Mouse (Mus musculus) forebrain, embryonic 16.5 days (tissue): Measurements from ENCODE around the gene Defb23. TPM values are rescaled to one million over a fixed set of nuclear protein-coding genes. Genes with fewer than 3 reads are reported as not detected.

Source experiments
- ATAC-seq: fragments of 200-750 bp; cut with Nextera tagmentation; 2 replicates; pipeline ENCODE4 v1.8.0; 2017; ENCODE audit warnings: mild to moderate bottlenecking, moderate library complexity
- H3K27ac ChIP-seq: fragments of 300-500 bp; sonication (generic); 2 replicates; pipeline ENCODE4 v1.5.1; 2014; ENCODE audit warnings: low read length, control low read depth
- H3K27me3 ChIP-seq: fragments of 300-500 bp; sonication (generic); replicated peaks from 2 replicates; pipeline ENCODE4 v1.6.1; 2014; ENCODE audit warnings: low read length; ENCODE audit not compliant: control insufficient read depth, insufficient read depth
- H3K36me3 ChIP-seq: fragments of 300-500 bp; sonication (generic); 2 replicates; pipeline ENCODE4 v1.6.1; 2014; ENCODE audit not compliant: control insufficient read depth, insufficient read depth
- H3K4me1 ChIP-seq: fragments of 300-500 bp; sonication (generic); replicated peaks from 2 replicates; pipeline ENCODE4 v1.6.1; 2014; ENCODE audit warnings: low read length; ENCODE audit not compliant: control insufficient read depth, insufficient read depth
- H3K4me2 ChIP-seq: fragments of 300-500 bp; sonication (generic); 2 replicates; pipeline ENCODE4 v1.6.1; 2014; ENCODE audit warnings: mild to moderate bottlenecking, low read length, control low read depth
- H3K4me3 ChIP-seq: fragments of 300-500 bp; sonication (generic); replicated peaks from 2 replicates; pipeline ENCODE4 v1.5.1; 2014; ENCODE audit warnings: mild to moderate bottlenecking, low read length, control low read depth
- H3K9ac ChIP-seq: fragments of 300-500 bp; sonication (generic); replicated peaks from 2 replicates; pipeline ENCODE4 v1.6.1; 2014; ENCODE audit warnings: low read depth, low read length, control low read depth
- H3K9me3 ChIP-seq: fragments of 300-500 bp; sonication (generic); 2 replicates; pipeline ENCODE4 v1.6.1; 2016; ENCODE audit warnings: low read length; ENCODE audit not compliant: control insufficient read depth
- WGBS: fragments of 180-500 bp; shearing (Covaris S2); extraction: QIAGEN DNeasy Blood & Tissue Kit; methylation state at CpG from one replicate; pipeline ENCODE4 v1.1.7; 2014; 5-methylcytosine and 5-hydroxymethylcytosine counted together
- polyA plus RNA-seq: library from polyadenylated mRNA; unstranded; fragments of >200 nt; fragmentation: Nextera tagmentation; extraction: Ambion mirVana; gene quantifications from 2 replicates; pipeline ENCODE4 v1.2.1, GENCODE M21; 2015

Gene Defb23
- not detected in 2 replicates for polyA plus RNA-seq

DNA sequence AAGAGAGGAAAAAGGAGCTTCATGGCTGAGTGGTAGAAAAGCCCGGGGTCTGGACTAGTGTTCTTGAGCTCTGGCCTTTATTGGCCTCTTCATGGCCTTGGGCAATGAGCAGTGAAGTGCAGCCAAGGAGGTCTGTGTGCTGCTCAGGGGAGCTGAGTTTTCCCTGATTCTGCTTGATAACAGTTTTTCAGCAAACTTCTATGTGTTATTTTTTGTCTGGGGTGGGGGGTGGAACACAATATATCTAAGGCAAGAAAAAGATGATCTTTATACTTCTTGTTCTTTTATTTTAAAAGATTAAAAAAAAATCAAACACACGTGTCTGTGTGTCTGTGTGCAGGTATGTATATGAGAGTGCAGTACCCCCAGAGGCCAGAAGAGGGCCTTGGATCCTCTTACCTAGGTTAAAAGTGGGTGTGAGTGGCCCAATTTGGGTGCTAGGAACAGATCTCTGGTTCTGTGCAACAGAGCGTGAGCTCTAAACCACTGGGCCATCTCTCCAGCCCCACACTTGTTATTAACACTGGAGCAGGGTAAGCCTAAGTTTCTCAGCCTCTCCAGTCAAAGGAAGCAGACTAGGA lies at the start of gene Defb23:
Gene Defb23 (minus strand): TSS at position 51 of the 581 bp plus-strand sequence.
- H3K9me3 ChIP-seq, result no peaks in the 10 kb centered on the region
- H3K9ac ChIP-seq, result no peak within 1 kb of the TSS
- no peak for ATAC-seq
- 86% methylated on average over 3 of the region's 3 CpGs for WGBS
- H3K4me1 ChIP-seq, result no peaks in the 10 kb centered on the region
- H3K36me3 ChIP-seq, result no peaks in the 10 kb centered on the region
- no peak within 1 kb of the TSS for H3K4me3 ChIP-seq
- no peaks in the 10 kb centered on the region for H3K27me3 ChIP-seq
- no peak within 1 kb of the TSS for H3K4me2 ChIP-seq
- H3K27ac ChIP-seq, result no peak within 1 kb of the TSS

- Histone ChIP-seq H3K4me2 (no peak within 1 kb of the TSS), H3K4me3 (no peak within 1 kb of the TSS), H3K9ac (no peak within 1 kb of the TSS), H3K4me1 (no peaks in the 10 kb centered on the region), H3K27ac (no peak within 1 kb of the TSS), H3K27me3 (no peaks in the 10 kb centered on the region), H3K36me3 (no peaks in the 10 kb centered on the region), H3K9me3 (no peaks in the 10 kb centered on the region)
- no peak for ATAC-seq
- 90% methylated on average over 1 of the region's 1 CpGs for WGBS
These were observed 47.2 kb upstream of the Defb23 start, which contains the start of gene Defb26 for GRCm38 (mm10) chr2:152511592-152511991. TSS of gene Defb26 (minus strand) at chr2:152511692.

DNA sequence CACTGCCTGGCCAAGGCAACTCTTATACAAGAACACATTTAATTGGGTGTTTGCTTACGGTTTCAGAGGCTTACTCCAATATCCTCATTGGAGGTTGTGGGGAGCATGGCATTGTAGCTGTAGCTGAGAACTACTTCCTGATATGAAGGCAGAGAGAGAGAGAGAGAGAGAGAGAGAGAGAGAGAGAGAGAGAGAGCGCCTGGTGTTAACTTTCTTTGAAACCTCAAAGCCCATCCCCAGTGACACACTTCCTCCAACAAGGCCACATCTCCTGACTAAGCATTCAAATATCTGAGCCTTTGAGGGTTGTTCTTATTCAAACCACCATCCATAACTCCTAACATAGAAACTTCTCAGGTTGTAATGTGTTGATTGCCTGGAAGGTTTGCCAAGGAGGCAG lies 39.5 kb upstream of the Defb23 start:
- Histone ChIP-seq H3K36me3 (no peaks in the 10 kb centered on the region), H3K4me1 (no peaks in the 10 kb centered on the region), H3K4me3 (no peak overlapping the region), H3K9me3 (no peaks in the 10 kb centered on the region), H3K4me2 (no peak overlapping the region), H3K27me3 (no peaks in the 10 kb centered on the region), H3K9ac (no peak overlapping the region), H3K27ac (no peak overlapping the region)
- WGBS, result 84% methylated on average over 2 of the region's 2 CpGs
- no peak for ATAC-seq

GRCm38 (mm10) chr2:152500863-152501229 lies 36.4 kb upstream of the Defb23 start:
- Histone ChIP-seq H3K36me3 (no peaks in the 10 kb centered on the region), H3K9me3 (no peaks in the 10 kb centered on the region), H3K27me3 (no peaks in the 10 kb centered on the region), H3K4me1 (no peaks in the 10 kb centered on the region), H3K4me2 (no peak overlapping the region), H3K9ac (no peak overlapping the region), H3K27ac (no peak overlapping the region), H3K4me3 (no peak overlapping the region)
- WGBS, result 82% methylated on average over 6 of the region's 6 CpGs
- ATAC-seq, result no peak

DNA sequence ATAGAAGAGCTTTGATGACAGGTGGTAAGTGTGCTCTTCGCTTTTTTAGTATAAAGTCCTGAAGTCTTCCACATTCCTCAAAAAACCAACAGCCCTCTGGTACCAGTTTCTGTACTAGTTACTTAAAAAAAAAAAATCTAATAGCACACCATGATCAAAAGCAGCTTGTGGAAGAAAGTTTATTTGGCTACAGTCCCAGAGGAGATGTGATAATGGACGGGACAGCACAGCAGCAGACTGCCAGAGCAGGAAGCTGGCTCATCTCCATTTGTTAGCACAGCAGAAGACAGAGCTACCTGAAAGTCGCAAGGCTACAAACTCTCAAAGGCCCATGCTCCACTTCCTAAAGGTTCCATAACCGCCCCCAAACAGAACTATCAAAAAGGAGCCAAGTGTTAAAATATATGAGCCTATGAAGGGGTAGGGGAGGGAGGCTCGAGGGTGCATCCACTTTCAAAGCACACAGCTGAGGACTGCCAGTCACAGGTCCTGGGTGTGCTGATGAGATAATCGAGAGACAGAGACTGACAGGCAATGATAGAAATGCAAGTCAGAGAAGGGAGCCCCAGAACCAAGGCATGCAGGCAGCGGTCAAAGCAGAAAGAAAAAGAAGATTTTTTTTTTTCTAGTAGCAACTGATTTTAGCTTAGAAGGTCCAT lies 35.9 kb upstream of the Defb23 start:
- H3K36me3 ChIP-seq, result no peaks in the 10 kb centered on the region
- WGBS, result 78% methylated on average over 7 of the region's 7 CpGs
- no peak overlapping the region for H3K4me3 ChIP-seq
- H3K9ac ChIP-seq, result no peak overlapping the region
- no peaks in the 10 kb centered on the region for H3K4me1 ChIP-seq
- no peaks in the 10 kb centered on the region for H3K27me3 ChIP-seq
- no peak for ATAC-seq
- H3K27ac ChIP-seq, result no peak overlapping the region
- no peaks in the 10 kb centered on the region for H3K9me3 ChIP-seq
- H3K4me2 ChIP-seq, result no peak overlapping the region

DNA sequence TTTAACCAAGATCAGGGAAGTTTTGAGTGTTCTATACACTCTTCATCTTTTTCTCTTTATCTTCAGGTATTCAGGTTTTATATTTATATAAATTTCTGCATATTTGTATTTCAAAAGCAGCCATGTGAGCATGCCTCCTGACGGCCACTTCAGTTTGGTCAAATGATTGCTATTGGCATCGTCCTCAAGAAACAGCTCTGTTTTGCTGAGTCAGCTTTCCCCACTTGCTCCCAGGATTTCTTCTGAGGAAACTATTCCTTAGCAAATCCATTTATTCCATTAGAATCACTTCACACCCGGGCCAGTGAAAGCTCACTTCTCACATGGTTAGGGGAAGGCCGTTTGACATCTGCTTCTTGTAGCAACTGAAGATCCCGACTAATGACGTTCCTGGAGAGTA lies 33.6 kb upstream of the Defb23 start:
- no peak overlapping the region for H3K4me2 ChIP-seq
- no peak overlapping the region for H3K27ac ChIP-seq
- 79% methylated on average over 6 of the region's 6 CpGs for WGBS
- H3K36me3 ChIP-seq, result no peaks in the 10 kb centered on the region
- H3K9ac ChIP-seq, result no peak overlapping the region
- H3K4me3 ChIP-seq, result no peak overlapping the region
- H3K9me3 ChIP-seq, result no peaks in the 10 kb centered on the region
- H3K4me1 ChIP-seq, result no peaks in the 10 kb centered on the region
- no peak for ATAC-seq
- H3K27me3 ChIP-seq, result no peaks in the 10 kb centered on the region

- Histone ChIP-seq H3K4me2 (no peak overlapping the region), H3K27me3 (no peaks in the 10 kb centered on the region), H3K9ac (no peak overlapping the region), H3K36me3 (no peaks in the 10 kb centered on the region), H3K9me3 (no peaks in the 10 kb centered on the region), H3K4me3 (no peak overlapping the region), H3K4me1 (no peaks in the 10 kb centered on the region), H3K27ac (no peak overlapping the region)
- 68% methylated on average over 6 of the region's 6 CpGs for WGBS
- ATAC-seq, result no peak
These were observed 28.7 kb upstream of the Defb23 start for GRCm38 (mm10) chr2:152493151-152493550.

- no peak for ATAC-seq
These were observed 25.6 kb upstream of the Defb23 start, which contains the start of gene Defb22 for GRCm38 (mm10) chr2:152490038-152490437. TSS of gene Defb22 (minus strand) at chr2:152490138.

GRCm38 (mm10) chr2:152487024-152487423 lies 22.6 kb upstream of the Defb23 start:
- Histone ChIP-seq H3K9ac (no peak overlapping the region), H3K4me2 (no peak overlapping the region), H3K36me3 (no peaks in the 10 kb centered on the region), H3K27ac (no peak overlapping the region), H3K27me3 (no peaks in the 10 kb centered on the region), H3K9me3 (no peaks in the 10 kb centered on the region), H3K4me3 (no peak overlapping the region), H3K4me1 (no peaks in the 10 kb centered on the region)
- WGBS, result 68% methylated on average over 2 of the region's 2 CpGs
- no peak for ATAC-seq

More at GRCm38 (mm10) chr2:152490038-152490437, 25.6 kb upstream of the Defb23 start, which contains the start of gene Defb22:
- no peak within 1 kb of the TSS for H3K9ac ChIP-seq
- no peaks in the 10 kb centered on the region for H3K4me1 ChIP-seq
- H3K27ac ChIP-seq, result no peak within 1 kb of the TSS
- no peak within 1 kb of the TSS for H3K4me3 ChIP-seq
- no peak within 1 kb of the TSS for H3K4me2 ChIP-seq
- H3K9me3 ChIP-seq, result no peaks in the 10 kb centered on the region
- no peaks in the 10 kb centered on the region for H3K36me3 ChIP-seq
- no peaks in the 10 kb centered on the region for H3K27me3 ChIP-seq
